Mouse (Mus musculus) myocyte (in vitro differentiated cells): ENCODE results near the gene Eomes. TPM values are rescaled to one million over a fixed set of nuclear protein-coding genes. Genes with fewer than 3 reads are reported as not detected.

Source experiments
- H3K27me3 ChIP-seq: one replicate; pipeline ENCODE4 v1.6.1; 2011; ENCODE audit not compliant: control insufficient read depth, insufficient read depth, insufficient read length
- H3K36me3 ChIP-seq: one replicate; pipeline ENCODE4 v1.6.1; 2011; ENCODE audit not compliant: control insufficient read depth, insufficient read depth
- H3K4me2 ChIP-seq: one replicate; pipeline ENCODE4 v1.6.1; 2011; ENCODE audit warnings: low read depth, control low read depth
- H3K4me3 ChIP-seq: one replicate; pipeline ENCODE4 v1.5.1; 2011; ENCODE audit warnings: mild to moderate bottlenecking, control low read depth, moderate library complexity
- H3K79me2 ChIP-seq: one replicate; pipeline ENCODE4 v1.6.1; 2011; ENCODE audit not compliant: control insufficient read depth, insufficient read depth
- H3ac ChIP-seq: one replicate; pipeline ENCODE4 v1.6.1; 2011; ENCODE audit not compliant: control insufficient read depth, insufficient read length
- CEBPB ChIP-seq: IDR thresholded peaks from 2 replicates; pipeline ENCODE4 v1.6.1; 2011; ENCODE audit warnings: mild to moderate bottlenecking, moderate library complexity; ENCODE audit not compliant: poor library complexity, insufficient read depth, severe bottlenecking
- E2F4 ChIP-seq: IDR thresholded peaks from one replicate; pipeline ENCODE4 v1.6.1; 2011; ENCODE audit warnings: mild to moderate bottlenecking, control low read depth, moderate library complexity; ENCODE audit not compliant: insufficient read depth
- MAX ChIP-seq: IDR thresholded peaks from one replicate; pipeline ENCODE4 v1.6.1; 2011; ENCODE audit warnings: low read depth, mild to moderate bottlenecking, control low read depth
- MYOD1 ChIP-seq, 3 experiments: IDR thresholded peaks; one replicate each; pipeline ENCODE4 v1.6.1; 2011; ENCODE audit warnings: control low read depth in 2 of 3, low read depth in 2 of 3, mild to moderate bottlenecking in 2 of 3, moderate library complexity in 1 of 3; ENCODE audit not compliant: insufficient read length in 2 of 3, control insufficient read depth in 1 of 3
- MYOG ChIP-seq, 3 experiments: IDR thresholded peaks; one replicate each; pipeline ENCODE4 v1.6.1; 2011; ENCODE audit warnings: control low read depth in 2 of 3, low read depth in 2 of 3, mild to moderate bottlenecking in 2 of 3; ENCODE audit not compliant: insufficient read length in 2 of 3, control insufficient read depth in 1 of 3, insufficient read depth in 1 of 3
- POLR2A ChIP-seq: IDR thresholded peaks from one replicate; pipeline ENCODE4 v1.6.1; 2011; ENCODE audit warnings: low read depth, mild to moderate bottlenecking, control low read depth, moderate library complexity; ENCODE audit not compliant: insufficient read length
- POLR2AphosphoS2 ChIP-seq: IDR thresholded peaks from one replicate; pipeline ENCODE4 v1.6.1; 2011; ENCODE audit warnings: low read depth, control low read depth; ENCODE audit not compliant: insufficient read length
- REST ChIP-seq: IDR thresholded peaks from one replicate; pipeline ENCODE4 v1.6.1; 2011; ENCODE audit warnings: mild to moderate bottlenecking, control low read depth, moderate library complexity; ENCODE audit not compliant: insufficient read depth, insufficient read length
- SRF ChIP-seq: IDR thresholded peaks from one replicate; pipeline ENCODE4 v1.6.1; 2011; ENCODE audit warnings: low read depth; ENCODE audit not compliant: control insufficient read depth, insufficient read length
- TCF12 ChIP-seq: IDR thresholded peaks from one replicate; pipeline ENCODE4 v1.6.1; 2011; ENCODE audit warnings: mild to moderate bottlenecking, control low read depth; ENCODE audit not compliant: poor library complexity, insufficient read depth, severe bottlenecking
- TCF3 ChIP-seq: IDR thresholded peaks from one replicate; pipeline ENCODE4 v1.6.1; 2011; ENCODE audit warnings: low read depth, control low read depth; ENCODE audit not compliant: insufficient read length
- USF1 ChIP-seq: IDR thresholded peaks from one replicate; pipeline ENCODE4 v1.6.1; 2011; ENCODE audit warnings: low read depth, mild to moderate bottlenecking, control low read depth, moderate library complexity
- polyA plus RNA-seq: library from polyadenylated mRNA; unstranded; fragments of >200 nt; fragmentation: generic; extraction: Trizol; gene quantifications from one replicate; pipeline ENCODE4 v1.2.1, GENCODE M21; 2012; ENCODE audit warnings: missing spikeins

Eomes gene
- polyA plus RNA-seq, 1 experiment: 0.04 TPM

- peaks cover 30% of the 10 kb centered on the region for H3K79me2 ChIP-seq
- H3K36me3 ChIP-seq: peaks cover 7% of the 10 kb centered on the region
- no peak for TF ChIP-seq POLR2A
- TF ChIP-seq MYOG (IDR thresholded peaks at IDR 0.05; ENCODE audit: control insufficient read depth in 1 of 3, insufficient read depth in 1 of 3, insufficient read length in 2 of 3, low read depth in 2 of 3): peak in 2 of 3 experiments; percentile 39 to 49
- no peak for TF ChIP-seq POLR2AphosphoS2
- TF ChIP-seq TCF12: no peak
- TF ChIP-seq MYOD1 (IDR thresholded peaks at IDR 0.05; ENCODE audit: control insufficient read depth in 1 of 3, insufficient read length in 2 of 3, low read depth in 2 of 3): peak; percentile 18 to 56 (median 53)
- no peak for TF ChIP-seq CEBPB
- H3ac ChIP-seq: no peak overlapping the region
- H3K4me3 ChIP-seq: no peak overlapping the region
- peak overlapping the region; percentile 34 for H3K4me2 ChIP-seq
- no peaks in the 10 kb centered on the region for H3K27me3 ChIP-seq
Measured at GRCm38 (mm10) chr9:118520011-118520410, 42.0 kb downstream of the Eomes start.

GRCm38 (mm10) chr9:118520858-118521257 is 42.8 kb downstream of the Eomes start:
- Histone ChIP-seq H3K27me3 (no peaks in the 10 kb centered on the region), H3K4me3 (no peak overlapping the region), H3K79me2 (peaks cover 30% of the 10 kb centered on the region), H3ac (no peak overlapping the region), H3K36me3 (peaks cover 11% of the 10 kb centered on the region), H3K4me2 (peak overlapping the region; percentile 27)
- TF ChIP-seq POLR2A (no peak), CEBPB (no peak), POLR2AphosphoS2 (no peak), TCF12 (no peak)

GRCm38 (mm10) chr9:118521659-118522058 is 43.6 kb downstream of the Eomes start:
- peaks cover 30% of the 10 kb centered on the region for H3K79me2 ChIP-seq
- H3K36me3 ChIP-seq: peaks cover 16% of the 10 kb centered on the region
- H3ac ChIP-seq: no peak overlapping the region
- no peak overlapping the region for H3K4me3 ChIP-seq
- TF ChIP-seq E2F4: no peak
- TF ChIP-seq MYOG (IDR thresholded peaks at IDR 0.05; ENCODE audit: control insufficient read depth in 1 of 3, insufficient read depth in 1 of 3, insufficient read length in 2 of 3, low read depth in 2 of 3): no peak
- TF ChIP-seq TCF3: no peak
- TF ChIP-seq TCF12: no peak
- no peak for TF ChIP-seq MAX
- TF ChIP-seq REST: no peak
- TF ChIP-seq POLR2AphosphoS2: no peak
- TF ChIP-seq CEBPB: no peak
- TF ChIP-seq SRF: no peak
- no peak for TF ChIP-seq USF1
- TF ChIP-seq POLR2A: no peak
- TF ChIP-seq MYOD1 (IDR thresholded peaks at IDR 0.05; ENCODE audit: control insufficient read depth in 1 of 3, insufficient read length in 2 of 3, low read depth in 2 of 3): no peak
- no peaks in the 10 kb centered on the region for H3K27me3 ChIP-seq
- H3K4me2 ChIP-seq: no peak overlapping the region

- Histone ChIP-seq H3K4me2 (no peak overlapping the region), H3K36me3 (peaks cover 29% of the 10 kb centered on the region), H3ac (no peak overlapping the region), H3K79me2 (peaks cover 24% of the 10 kb centered on the region), H3K4me3 (no peak overlapping the region), H3K27me3 (no peaks in the 10 kb centered on the region)
- TF ChIP-seq MYOD1 (IDR thresholded peaks at IDR 0.05; ENCODE audit: control insufficient read depth in 1 of 3, insufficient read length in 2 of 3, low read depth in 2 of 3) (no peak), E2F4 (no peak), TCF12 (no peak), SRF (no peak)
Measured at GRCm38 (mm10) chr9:118523738-118524137, 45.7 kb downstream of the Eomes start.

- H3K4me3 ChIP-seq: no peak overlapping the region
- peaks cover 33% of the 10 kb centered on the region for H3K36me3 ChIP-seq
- no peaks in the 10 kb centered on the region for H3K79me2 ChIP-seq
- H3ac ChIP-seq: no peak overlapping the region
- no peaks in the 10 kb centered on the region for H3K27me3 ChIP-seq
- no peak for TF ChIP-seq TCF12
- no peak for TF ChIP-seq POLR2AphosphoS2
- no peak for TF ChIP-seq REST
- no peak for TF ChIP-seq USF1
- TF ChIP-seq CEBPB: no peak
- no peak for TF ChIP-seq MYOG (IDR thresholded peaks at IDR 0.05; ENCODE audit: control insufficient read depth in 1 of 3, insufficient read depth in 1 of 3, insufficient read length in 2 of 3, low read depth in 2 of 3)
- no peak for TF ChIP-seq POLR2A
- no peak for TF ChIP-seq MYOD1 (IDR thresholded peaks at IDR 0.05; ENCODE audit: control insufficient read depth in 1 of 3, insufficient read length in 2 of 3, low read depth in 2 of 3)
- no peak for TF ChIP-seq MAX
- TF ChIP-seq TCF3: no peak
- no peak for TF ChIP-seq E2F4
- H3K4me2 ChIP-seq: no peak overlapping the region
Measured at GRCm38 (mm10) chr9:118527056-118527455, 49.0 kb downstream of the Eomes start.
